In genomic region chr5:13127121-13127520, GRCm38 (mm10) we compare ENCODE assay signal across 18 mouse cellular contexts. TPM values are rescaled to one million over a fixed set of nuclear protein-coding genes. Genes with fewer than 3 reads are reported as not detected.
DNase-seq lines count a peak whose midpoint lies in the region; ATAC-seq and TF ChIP-seq lines count a peak whose summit lies in the region.
"Had no signal": no experiment of that assay in that cellular context is flagged by ENCODE, and none has a peak within 500 bp of the region (broad histone marks: within the 10 kb centered on the region; RNA-seq: fewer than 3 reads in every experiment).

No protein-coding gene starts in this region.

- no peaks in the 10 kb centered on the region for H3K9me3 ChIP-seq in lung, postnatal 0 days (ENCODE audit: low read length)
- no peaks in the 10 kb centered on the region for H3K9me3 ChIP-seq in stomach, postnatal 0 days (ENCODE audit: control insufficient read depth, low read length)
- H3K9me3 ChIP-seq: forebrain, embryonic 10.5 days; midbrain, embryonic 15.5 days; neural tube, embryonic 12.5 days had no signal

- H3K4me3 ChIP-seq in lung, postnatal 0 days (ENCODE audit: low read depth, low read length) = no peak overlapping the region
- H3K4me3 ChIP-seq in lung, adult 2 months (replicated peaks; ENCODE audit: extremely low read depth, low read depth, low read length) = no peak overlapping the region
- H3K4me3 ChIP-seq in stomach, postnatal 0 days (ENCODE audit: low read depth, low read length) = no peak overlapping the region
- H3K4me3 ChIP-seq: forebrain, embryonic 10.5 days; midbrain, embryonic 15.5 days; neural tube, embryonic 12.5 days had no signal

- no peak overlapping the region for H3K9ac ChIP-seq in lung, postnatal 0 days (replicated peaks; ENCODE audit: low read depth)
- H3K9ac ChIP-seq in stomach, postnatal 0 days (ENCODE audit: low read length) = no peak overlapping the region
- H3K9ac ChIP-seq: midbrain, embryonic 15.5 days; neural tube, embryonic 12.5 days had no signal

- DNase-seq in embryo, embryonic 10 days (ENCODE audit: low spot score) = peak; percentile 22
- no peak for DNase-seq in embryo, embryonic 9.5 days (ENCODE audit: extremely low spot score)
- DNase-seq in lung, postnatal 0 days (ENCODE audit: low spot score) = no peak
- DNase-seq in lung, adult 2 months = no peak
- DNase-seq in hindlimb bud, embryonic 11.5 days (ENCODE audit: extremely low spot score, low read depth, low spot score) = peak; percentile 60
- DNase-seq in stomach, postnatal 0 days (ENCODE audit: low spot score) = no peak
- DNase-seq in urinary bladder, postnatal 4 days (ENCODE audit: low spot score in 2 of 2) = no peak
- DNase-seq: adrenal gland, postnatal 36 days; heart, adult 18-20 months; kidney, postnatal 36 days; lung, postnatal 36 days; spleen, adult 18-20 months; thymus, postnatal 36 days had no signal

- H3K4me2 ChIP-seq in lung, postnatal 0 days (replicated peaks; ENCODE audit: low read depth, low read length) = no peak overlapping the region
- H3K4me2 ChIP-seq in stomach, postnatal 0 days (replicated peaks; ENCODE audit: low read depth) = no peak overlapping the region
- H3K4me2 ChIP-seq: midbrain, embryonic 15.5 days; neural tube, embryonic 12.5 days had no signal

- TF ChIP-seq POLR2A in lung, adult 2 months (IDR thresholded peaks at IDR 0.05; ENCODE audit: borderline replicate concordance, extremely low read depth, low read depth, low read length) = no peak

- TF ChIP-seq CTCF in lung, postnatal 0 days (IDR thresholded peaks at IDR 0.05) = peak; percentile 35
- no peak for TF ChIP-seq CTCF in lung, adult 2 months (IDR thresholded peaks at IDR 0.05; ENCODE audit: insufficient read depth, low read length)
- peak; percentile 36 for TF ChIP-seq CTCF in stomach, postnatal 0 days (IDR thresholded peaks at IDR 0.05; ENCODE audit: low read depth)

- H3K4me1 ChIP-seq in lung, postnatal 0 days (ENCODE audit: insufficient read depth, low read depth, low read length) = no peaks in the 10 kb centered on the region
- no peaks in the 10 kb centered on the region for H3K4me1 ChIP-seq in lung, adult 2 months (ENCODE audit: control insufficient read depth, insufficient read depth, low read length)
- H3K4me1 ChIP-seq in stomach, postnatal 0 days (replicated peaks; ENCODE audit: control insufficient read depth, insufficient read depth) = no peaks in the 10 kb centered on the region
- H3K4me1 ChIP-seq: midbrain, embryonic 15.5 days; neural tube, embryonic 12.5 days had no signal

- TF ChIP-seq EP300 in lung, postnatal 0 days (IDR thresholded peaks at IDR 0.05) = no peak
- TF ChIP-seq EP300 in stomach, postnatal 0 days (optimal IDR thresholded peaks at IDR 0.05) = no peak

- H3K36me3 ChIP-seq in lung, postnatal 0 days (ENCODE audit: insufficient read depth, low read length) = no peaks in the 10 kb centered on the region
- no peaks in the 10 kb centered on the region for H3K36me3 ChIP-seq in stomach, postnatal 0 days (ENCODE audit: control insufficient read depth, insufficient read depth, low read length)
- H3K36me3 ChIP-seq: forebrain, embryonic 10.5 days; midbrain, embryonic 15.5 days; neural tube, embryonic 12.5 days had no signal

- no peak overlapping the region for H3K27ac ChIP-seq in lung, postnatal 0 days (ENCODE audit: low read length)
- H3K27ac ChIP-seq in stomach, postnatal 0 days (replicated peaks) = no peak overlapping the region
- H3K27ac ChIP-seq: forebrain, embryonic 10.5 days; midbrain, embryonic 15.5 days; neural tube, embryonic 12.5 days had no signal

- H3K27me3 ChIP-seq in lung, postnatal 0 days (replicated peaks; ENCODE audit: insufficient read depth, low read length) = no peaks in the 10 kb centered on the region
- H3K27me3 ChIP-seq in stomach, postnatal 0 days (ENCODE audit: control insufficient read depth, insufficient read depth, low read length) = no peaks in the 10 kb centered on the region
- H3K27me3 ChIP-seq: midbrain, embryonic 15.5 days; neural tube, embryonic 12.5 days had no signal

- 86% methylated on average over 3 of the region's 3 CpGs for WGBS in lung, postnatal 0 days
- WGBS in lung, adult 2 months = 87% methylated on average over 3 of the region's 3 CpGs
- WGBS in stomach, postnatal 0 days = 85% methylated on average over 3 of the region's 3 CpGs

- ATAC-seq in lung, postnatal 0 days = no peak
- ATAC-seq in stomach, postnatal 0 days (ENCODE audit: low FRiP score, low TSS enrichment) = no peak
- ATAC-seq in megakaryocyte, adult 5-6 weeks (ENCODE audit: poor library complexity, severe bottlenecking) = no peak
- ATAC-seq: midbrain, embryonic 15.5 days had no signal

RNA-seq across cellular contexts. Expression of gene Sema3a, which starts 1.9 kb away (rescaled TPM):
- 24.7 and 39.4 TPM in 2 replicates for polyA plus RNA-seq in lung, postnatal 0 days (2015; fragmentation: Nextera tagmentation; extraction: Ambion mirVana)
- 8.5 and 13.3 TPM in 2 replicates for polyA plus RNA-seq in lung, adult 2 months (2012; rRNA removed)
- polyA plus RNA-seq in stomach, postnatal 0 days (2015; fragmentation: Nextera tagmentation; extraction: Ambion mirVana) = 7.4 and 8.6 TPM in 2 replicates
- total RNA-seq in megakaryocyte, adult 5-6 weeks (2015) = not detected in 2 replicates
- total RNA-seq in megakaryocyte, adult 5-6 weeks (2017) = not detected in 2 replicates
- total RNA-seq: common myeloid progenitor, adult 5-6 weeks had no signal

Comparison
In these comparisons a context has a peak if more than half of its experiments do, and no peak if none do; other contexts are left out.
1. DNase-seq: peak in embryo, embryonic 10 days (single experiment) and hindlimb bud, embryonic 11.5 days (single experiment); none in embryo, embryonic 9.5 days (single experiment), lung, postnatal 0 days (single experiment), lung, adult 2 months (single experiment), stomach, postnatal 0 days (single experiment) and urinary bladder, postnatal 4 days (0 of 2).